In genomic region chr9:116219234-116220158, GRCm38 (mm10) we compare ENCODE assay signal across 8 mouse cellular contexts. TPM values are rescaled to one million over a fixed set of nuclear protein-coding genes. Genes with fewer than 3 reads are reported as not detected.
DNase-seq lines count a peak whose midpoint lies in the region; ATAC-seq and TF ChIP-seq lines count a peak whose summit lies in the region.

No protein-coding gene starts in this region.

- no peak for DNase-seq in lung, embryonic 14.5 days
- no peak for DNase-seq in lung, postnatal 25 days (ENCODE audit: low spot score)
- peak; percentile 77 for DNase-seq in splenic B cell, adult 2 months (ENCODE audit: low read depth, low spot score)
- no peak for DNase-seq in embryo, embryonic 10 days (ENCODE audit: low spot score)

- no peak for TF ChIP-seq CTCF in lung, embryonic 14.5 days (IDR thresholded peaks at IDR 0.05; ENCODE audit: low read depth)
- no peak for TF ChIP-seq CTCF in embryonic fibroblast, embryonic 13.5 days (IDR thresholded peaks at IDR 0.05; ENCODE audit: borderline replicate concordance, insufficient read depth, low read length)

- ATAC-seq in heart, embryonic 14.5 days (ENCODE audit: insufficient number of reproducible peaks, insufficient read depth, low FRiP score, low read depth), result no peak
- ATAC-seq in heart, embryonic 11.5 days (replicated peaks; ENCODE audit: insufficient number of reproducible peaks, low FRiP score, low TSS enrichment), result no peak
- peak; percentile 35; the same call in 1 of the 2 replicates for ATAC-seq in lung, embryonic 14.5 days (ENCODE audit: insufficient read depth)
- no peak for ATAC-seq in midbrain, embryonic 16.5 days

- whole genome bisulfite sequencing in heart, embryonic 14.5 days, result 77% methylated on average over 9 of the region's 9 CpGs
- 81% methylated on average over 9 of the region's 9 CpGs for WGBS in heart, embryonic 11.5 days (ENCODE audit: insufficient replicate concordance)
- 61% methylated on average over 9 of the region's 9 CpGs for WGBS in lung, embryonic 14.5 days
- WGBS in midbrain, embryonic 16.5 days, result 84% methylated on average over 9 of the region's 9 CpGs

- peaks cover 5% of the 10 kb centered on the region in 2 experiments; a peak in 1 of 4 replicates for H3K4me1 ChIP-seq in heart, embryonic 14.5 days (ENCODE audit: control insufficient read depth in 2 of 2, insufficient read depth in 2 of 2, low read length in 2 of 2)
- peaks cover 3% of the 10 kb centered on the region; the same call in 1 of the 2 replicates for H3K4me1 ChIP-seq in heart, embryonic 11.5 days (ENCODE audit: control insufficient read depth, insufficient read depth, low read length)
- peaks cover 10% of the 10 kb centered on the region for H3K4me1 ChIP-seq in lung, embryonic 14.5 days (ENCODE audit: insufficient read depth)
- peaks cover 12% of the 10 kb centered on the region for H3K4me1 ChIP-seq in embryonic fibroblast, embryonic 13.5 days (ENCODE audit: control insufficient read depth, insufficient read depth, low read length)
- H3K4me1 ChIP-seq in midbrain, embryonic 16.5 days (ENCODE audit: control insufficient read depth, insufficient read depth, low read length), result no peaks in the 10 kb centered on the region

- no peak for TF ChIP-seq POLR2A in embryonic fibroblast, embryonic 13.5 days (IDR thresholded peaks at IDR 0.05; ENCODE audit: low read depth, low read length)

- H3K9me3 ChIP-seq in heart, embryonic 14.5 days (ENCODE audit: control insufficient read depth, low read length), result no peaks in the 10 kb centered on the region
- H3K9me3 ChIP-seq in heart, embryonic 11.5 days (replicated peaks; ENCODE audit: control insufficient read depth, low read length), result no peaks in the 10 kb centered on the region
- H3K9me3 ChIP-seq in lung, embryonic 14.5 days (ENCODE audit: low read depth, low read length), result no peaks in the 10 kb centered on the region
- H3K9me3 ChIP-seq in midbrain, embryonic 16.5 days (replicated peaks; ENCODE audit: control insufficient read depth, low read length, poor library complexity, severe bottlenecking), result no peaks in the 10 kb centered on the region

- no peak overlapping the region for H3K9ac ChIP-seq in heart, embryonic 14.5 days (ENCODE audit: low read length)
- no peak overlapping the region for H3K9ac ChIP-seq in heart, embryonic 11.5 days (ENCODE audit: low read depth, low read length)
- no peak overlapping the region for H3K9ac ChIP-seq in lung, embryonic 14.5 days
- H3K9ac ChIP-seq in midbrain, embryonic 16.5 days (ENCODE audit: low read depth, low read length), result no peak overlapping the region

- no peak overlapping the region for H3K4me2 ChIP-seq in heart, embryonic 14.5 days (ENCODE audit: low read length)
- no peak overlapping the region for H3K4me2 ChIP-seq in heart, embryonic 11.5 days
- H3K4me2 ChIP-seq in lung, embryonic 14.5 days, result no peak overlapping the region
- no peak overlapping the region for H3K4me2 ChIP-seq in midbrain, embryonic 16.5 days (ENCODE audit: low read length)

- no peaks in the 10 kb centered on the region for H3K36me3 ChIP-seq in heart, embryonic 14.5 days (ENCODE audit: control insufficient read depth, insufficient read depth, low read length)
- no peaks in the 10 kb centered on the region for H3K36me3 ChIP-seq in heart, embryonic 11.5 days (ENCODE audit: control insufficient read depth, insufficient read depth, low read length)
- H3K36me3 ChIP-seq in lung, embryonic 14.5 days (ENCODE audit: insufficient read depth), result no peaks in the 10 kb centered on the region
- H3K36me3 ChIP-seq in splenic B cell, adult 2 months (ENCODE audit: control insufficient read depth, insufficient read depth, low read length, poor library complexity, severe bottlenecking), result no peaks in the 10 kb centered on the region
- H3K36me3 ChIP-seq in midbrain, embryonic 16.5 days (ENCODE audit: control insufficient read depth, insufficient read depth, low read length), result no peaks in the 10 kb centered on the region

- H3K27ac ChIP-seq in heart, embryonic 14.5 days (replicated peaks in 1 of 2; ENCODE audit: control insufficient read depth in 1 of 2, insufficient read depth in 1 of 2, low read depth in 2 of 2, low read length in 2 of 2), result peak overlapping the region; percentile 58 to 69; a peak in 2 of 4 replicates
- H3K27ac ChIP-seq in heart, embryonic 11.5 days (ENCODE audit: low read depth, low read length), result no peak overlapping the region
- H3K27ac ChIP-seq in lung, embryonic 14.5 days (ENCODE audit: low read depth), result peak overlapping the region; percentile 58; the same call in 1 of the 2 replicates
- H3K27ac ChIP-seq in embryonic fibroblast, embryonic 13.5 days (ENCODE audit: insufficient read depth, low read length), result peak overlapping the region; percentile 94
- H3K27ac ChIP-seq in midbrain, embryonic 16.5 days (ENCODE audit: low read length), result no peak overlapping the region; the same call in 1 of the 2 replicates

- no peaks in the 10 kb centered on the region for H3K27me3 ChIP-seq in heart, embryonic 14.5 days (ENCODE audit: control insufficient read depth, insufficient read depth, low read length)
- H3K27me3 ChIP-seq in heart, embryonic 11.5 days (ENCODE audit: control insufficient read depth, insufficient read depth, low read length), result no peaks in the 10 kb centered on the region
- H3K27me3 ChIP-seq in lung, embryonic 14.5 days (ENCODE audit: insufficient read depth, low read length), result no peaks in the 10 kb centered on the region
- H3K27me3 ChIP-seq in splenic B cell, adult 2 months (ENCODE audit: control insufficient read depth, insufficient read depth, low read length, poor library complexity, severe bottlenecking), result no peaks in the 10 kb centered on the region
- H3K27me3 ChIP-seq in midbrain, embryonic 16.5 days (ENCODE audit: control insufficient read depth, insufficient read depth, low read depth, low read length), result no peaks in the 10 kb centered on the region

- no peak overlapping the region for H3K4me3 ChIP-seq in heart, embryonic 14.5 days (ENCODE audit: control insufficient read depth in 1 of 2, insufficient read depth in 1 of 2, low read depth in 1 of 2, low read length in 2 of 2)
- no peak overlapping the region for H3K4me3 ChIP-seq in heart, embryonic 11.5 days (ENCODE audit: low read depth, low read length)
- no peak overlapping the region for H3K4me3 ChIP-seq in lung, embryonic 14.5 days (ENCODE audit: low read depth, low read length)
- no peak overlapping the region for H3K4me3 ChIP-seq in embryonic fibroblast, embryonic 13.5 days (ENCODE audit: insufficient read depth, low read length)
- no peak overlapping the region for H3K4me3 ChIP-seq in midbrain, embryonic 16.5 days (ENCODE audit: low read depth, low read length)

RNA-seq across cellular contexts. Expression of gene Tgfbr2, which starts 44.3 kb away (rescaled TPM):
- polyA plus RNA-seq in heart, embryonic 14.5 days (2014; fragmentation: Nextera tagmentation; extraction: Ambion mirVana), result 24.6 and 25.0 TPM in 2 replicates
- 12.4 and 13.8 TPM in 2 replicates for polyA plus RNA-seq in heart, embryonic 11.5 days (2014; fragmentation: Nextera tagmentation; extraction: Ambion mirVana)
- polyA plus RNA-seq in lung, embryonic 14.5 days (2014; fragmentation: Nextera tagmentation; extraction: Ambion mirVana), result 51.3 and 52.3 TPM in 2 replicates
- polyA plus RNA-seq in embryonic fibroblast, embryonic 13.5 days (2011; ENCODE audit: insufficient read length, low read depth, missing spikeins), result 91.6 and 117 TPM in 2 replicates
- polyA plus RNA-seq in midbrain, embryonic 16.5 days (2015; fragmentation: Nextera tagmentation; extraction: Ambion mirVana), result 7.1 and 7.7 TPM in 2 replicates

Comparison
In these comparisons a context has a peak if more than half of its experiments do, and no peak if none do; other contexts are left out.
1. H3K27ac ChIP-seq: peak in heart, embryonic 14.5 days (2 of 2), lung, embryonic 14.5 days (single experiment) and embryonic fibroblast, embryonic 13.5 days (single experiment); none in heart, embryonic 11.5 days (single experiment) and midbrain, embryonic 16.5 days (single experiment).